In the genomic region with DNA sequence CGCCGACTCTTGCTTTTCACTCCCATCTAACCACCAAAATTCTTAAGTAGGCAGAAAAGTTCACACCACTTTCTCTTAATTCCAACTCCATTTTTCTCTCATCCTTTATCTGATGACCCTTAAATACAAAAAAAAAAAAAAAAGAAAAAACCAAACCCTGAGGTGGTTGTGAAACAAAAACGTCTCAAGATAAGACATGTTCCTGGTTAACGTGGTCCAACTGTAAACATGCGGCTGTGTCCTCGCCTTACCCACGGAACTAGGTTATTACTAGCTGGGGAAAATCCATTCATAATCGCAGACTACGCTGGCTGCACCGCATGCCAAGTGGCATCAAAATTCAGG, we compare ENCODE assay signal across 8 mouse cellular contexts. TPM values are rescaled to one million over a fixed set of nuclear protein-coding genes. Genes with fewer than 3 reads are reported as not detected.
DNase-seq lines count a peak whose midpoint lies in the region; ATAC-seq and TF ChIP-seq lines count a peak whose summit lies in the region.

No protein-coding gene starts in this region.

- TF ChIP-seq POLR2A in heart, adult 2 months (IDR thresholded peaks at IDR 0.05; ENCODE audit: insufficient read depth, low read depth, low read length): no peak
- no peak for TF ChIP-seq POLR2A in CH12.LX (IDR thresholded peaks at IDR 0.05; ENCODE audit: low read depth, low read length)

- peaks cover 5% of the 10 kb centered on the region for H3K36me3 ChIP-seq in heart, adult 2 months (ENCODE audit: control insufficient read depth, insufficient read depth, low read length)
- H3K36me3 ChIP-seq in CH12.LX (replicated peaks in 1 of 2; ENCODE audit: control insufficient read depth in 1 of 2, insufficient read depth in 1 of 2, low read length in 1 of 2): peaks cover 22 to 35% of the 10 kb centered on the region in 2 experiments
- peaks cover 26% of the 10 kb centered on the region for H3K36me3 ChIP-seq in forebrain, postnatal 0 days (ENCODE audit: insufficient read depth)
- H3K36me3 ChIP-seq in macrophage (ENCODE audit: inconsistent target): no peaks in the 10 kb centered on the region

- DNase-seq in heart, adult 2 months: no peak
- no peak for DNase-seq in heart, postnatal 10 days
- DNase-seq in CH12.LX (ENCODE audit: extremely low read depth) (no peak), MN1 (ENCODE audit: low spot score) (no peak)
- no peak for DNase-seq in forebrain, postnatal 0 days
- no peak for DNase-seq in frontal cortex, adult 2 months (ENCODE audit: extremely low spot score in 1 of 2, low spot score in 1 of 2)
- DNase-seq in thymus, postnatal 4 days: no peak

- peak overlapping the region; percentile 98 for H3K4me3 ChIP-seq in heart, adult 2 months
- H3K4me3 ChIP-seq in CH12.LX (replicated peaks in 1 of 3; ENCODE audit: low read depth in 2 of 3, low read length in 2 of 3, poor library complexity in 1 of 3) (peak overlapping the region; percentile 88 to 95 (median 91)), macrophage (ENCODE audit: inconsistent target) (peak overlapping the region; percentile 95)
- H3K4me3 ChIP-seq in forebrain, postnatal 0 days (ENCODE audit: low read depth, low read length): peak overlapping the region; percentile 86

- TF ChIP-seq EP300 in heart, adult 2 months (IDR thresholded peaks at IDR 0.05; ENCODE audit: insufficient read depth, low read depth, low read length): no peak
- no peak for TF ChIP-seq EP300 in CH12.LX (IDR thresholded peaks at IDR 0.05; ENCODE audit: low read length)

- H3K9me3 ChIP-seq in CH12.LX (replicated peaks; ENCODE audit: low read length): no peaks in the 10 kb centered on the region
- H3K9me3 ChIP-seq in forebrain, postnatal 0 days (ENCODE audit: low read length): no peaks in the 10 kb centered on the region

- TF ChIP-seq RAD21 in CH12.LX (IDR thresholded peaks at IDR 0.05; ENCODE audit: low read depth, low read length): no peak

- peaks cover 2% of the 10 kb centered on the region for H3K4me1 ChIP-seq in heart, adult 2 months (ENCODE audit: control insufficient read depth, insufficient read depth, low read length)
- H3K4me1 ChIP-seq in CH12.LX (ENCODE audit: control insufficient read depth in 1 of 2, insufficient read depth in 2 of 2): peaks cover 4 to 43% of the 10 kb centered on the region in 2 experiments; a peak in 3 of 4 replicates
- H3K4me1 ChIP-seq in forebrain, postnatal 0 days (ENCODE audit: insufficient read depth): peaks cover 12% of the 10 kb centered on the region

- 8% methylated on average over 10 of the region's 10 CpGs for WGBS in heart, adult 2 months
- 17% methylated on average over 10 of the region's 10 CpGs for WGBS in forebrain, postnatal 0 days
- WGBS in macrophage (ENCODE audit: missing documents): 12% methylated on average over 10 of the region's 10 CpGs

- peak overlapping the region; percentile 95 for H3K4me2 ChIP-seq in CH12.LX (ENCODE audit: insufficient read depth, low read depth, poor library complexity, severe bottlenecking)
- peak overlapping the region; percentile 73 for H3K4me2 ChIP-seq in forebrain, postnatal 0 days (ENCODE audit: low read depth)

- dilution Hi-C loops in CH12.LX (cut with MboI; ENCODE audit: extremely low pct_ligation_motif_present, extremely low pct_unique_long_range_greater_than_20kb, low sequenced_read_pairs): no loop called here

- H3K27ac ChIP-seq in heart, adult 2 months: peak overlapping the region; percentile 84
- H3K27ac ChIP-seq in CH12.LX (ENCODE audit: insufficient read depth, low read depth) (peak overlapping the region; percentile 78), macrophage (peak overlapping the region; percentile 78)
- H3K27ac ChIP-seq in forebrain, postnatal 0 days (ENCODE audit: low read depth, low read length): peak overlapping the region; percentile 95; the same call in 1 of the 2 replicates

- no peaks in the 10 kb centered on the region for H3K27me3 ChIP-seq in heart, adult 2 months (ENCODE audit: control insufficient read depth, insufficient read depth, low read length)
- H3K27me3 ChIP-seq in CH12.LX (replicated peaks): no peaks in the 10 kb centered on the region
- H3K27me3 ChIP-seq in forebrain, postnatal 0 days (ENCODE audit: insufficient read depth, low read length): no peaks in the 10 kb centered on the region

- in situ Hi-C loops in CH12.LX (cut with MboI; ENCODE audit: low pct_ligation_motif_present, low pct_unique_long_range_greater_than_20kb, low sequenced_read_pairs): no loop called here

- ATAC-seq in forebrain, postnatal 0 days: no peak

- peaks cover 3% of the 10 kb centered on the region; the same call in 1 of the 2 replicates for H3K79me2 ChIP-seq in heart, adult 2 months (replicated peaks; ENCODE audit: control insufficient read depth, insufficient read depth, low read length)
- H3K79me2 ChIP-seq in CH12.LX (replicated peaks; ENCODE audit: control insufficient read depth, extremely low read depth, insufficient read depth, poor library complexity, severe bottlenecking) (peaks cover 61% of the 10 kb centered on the region), macrophage (ENCODE audit: inconsistent target) (peaks cover 63% of the 10 kb centered on the region)

- no peak for TF ChIP-seq CTCF in heart, adult 2 months (IDR thresholded peaks at IDR 0.05)
- TF ChIP-seq CTCF in CH12.LX (conservative IDR thresholded peaks at IDR 0.05 in 1 of 2, IDR thresholded peaks at IDR 0.05 in 1 of 2; ENCODE audit: low read depth in 2 of 2, low read length in 2 of 2): no peak
- no peak for TF ChIP-seq CTCF in forebrain, postnatal 0 days (IDR thresholded peaks at IDR 0.05; ENCODE audit: low read depth)

- H3K9ac ChIP-seq in heart, adult 2 months (ENCODE audit: low read depth, low read length): peak overlapping the region; percentile 88
- peak overlapping the region; percentile 93 for H3K9ac ChIP-seq in CH12.LX (ENCODE audit: insufficient read depth, low read depth)
- peak overlapping the region; percentile 92 for H3K9ac ChIP-seq in forebrain, postnatal 0 days

- intact Hi-C loops in heart, adult 2 months (cut with DNase I): no loop called here
- intact Hi-C loops in heart, postnatal 10 days (cut with DNase I): loop anchor here (2.0 kb wide), 1 partner anchor 30 kb away; no protein-coding TSS in a partner anchor

TF ChIP-seq in CH12.LX, 34 proteins besides CTCF, POLR2A, EP300 and RAD21 (continues in another document):
- peak; percentile 60; the same call in 1 of the 2 replicates for TF ChIP-seq MAX (IDR thresholded peaks at IDR 0.05; ENCODE audit: low read length)
- no peak for TF ChIP-seq CHD2 (IDR thresholded peaks at IDR 0.05; ENCODE audit: low read length)
- TF ChIP-seq ZMIZ1 (IDR thresholded peaks at IDR 0.05; ENCODE audit: low read depth, low read length): no peak
- no peak for TF ChIP-seq RCOR1 (conservative IDR thresholded peaks at IDR 0.05; ENCODE audit: low read depth, low read length)
- TF ChIP-seq PAX5 (IDR thresholded peaks at IDR 0.05; ENCODE audit: low read length): no peak
- TF ChIP-seq POLR2AphosphoS2 (IDR thresholded peaks at IDR 0.05; ENCODE audit: low read depth, low read length): no peak
- peak; percentile 85; the same call in 1 of the 2 replicates for TF ChIP-seq CHD1 (IDR thresholded peaks at IDR 0.05; ENCODE audit: low read depth, low read length)
- no peak for TF ChIP-seq KAT2A (IDR thresholded peaks at IDR 0.05; ENCODE audit: insufficient replicate concordance, low read length)
- no peak for TF ChIP-seq BHLHE40 (IDR thresholded peaks at IDR 0.05; ENCODE audit: low read depth, low read length)
- no peak for TF ChIP-seq JUN (IDR thresholded peaks at IDR 0.05; ENCODE audit: insufficient read depth, low read depth, low read length)
- 0 out of 2 replicates have a peak, but pooled peaks have one; percentile 31 for TF ChIP-seq MYC (IDR thresholded peaks at IDR 0.05; ENCODE audit: low read depth, low read length)
- no peak; the same call in 1 of the 2 replicates for TF ChIP-seq MXI1 (IDR thresholded peaks at IDR 0.05; ENCODE audit: low read depth, low read length)
- no peak for TF ChIP-seq ZC3H11A (IDR thresholded peaks at IDR 0.05; ENCODE audit: low read depth, low read length)
- TF ChIP-seq ZNF384 (IDR thresholded peaks at IDR 0.05; ENCODE audit: low read depth, low read length): no peak
- no peak for TF ChIP-seq MEF2A (IDR thresholded peaks at IDR 0.05; ENCODE audit: borderline replicate concordance, low read depth, low read length)
- no peak for TF ChIP-seq MAZ (IDR thresholded peaks at IDR 0.05; ENCODE audit: low read depth, low read length)
- TF ChIP-seq UBTF (IDR thresholded peaks at IDR 0.05; ENCODE audit: low read depth, low read length): no peak

RNA-seq across cellular contexts. Expression of a gene that starts 8.3 kb away (rescaled TPM):
- 100 to 1,000 TPM; 111 to 114 TPM for total RNA-seq in heart, adult 2 months (2021)
- 45.4 and 90.6 TPM in 2 replicates for polyA plus RNA-seq in heart, adult 2 months (2012; rRNA removed)
- 100 to 1,000 TPM; 150 to 156 TPM for total RNA-seq in heart, postnatal 10 days (2021)
- total RNA-seq in CH12.LX (2012; rRNA removed): 183 and 217 TPM in 2 replicates
- total RNA-seq in CH12.LX (2014; rRNA removed): 211 and 225 TPM in 2 replicates
- polyA plus RNA-seq in CH12.LX (2012; ENCODE audit: insufficient read length, low read depth): 710 and 994 TPM in 2 replicates
- total RNA-seq in forebrain, postnatal 0 days (2014; rRNA removed): 89.2 and 106 TPM in 2 replicates
- polyA plus RNA-seq in forebrain, postnatal 0 days (2015; fragmentation: Nextera tagmentation; extraction: Ambion mirVana): 144 and 146 TPM in 2 replicates
- total RNA-seq in macrophage (2018; cell fraction: chromatin; rRNA removed): 100 to 1,000 TPM in 4 of 26 experiments, 10 to 100 TPM in 22; 33.0 to 111 (median 80.5) TPM
- 100 to 1,000 TPM; 113 to 164 (median 130) TPM for total RNA-seq in macrophage (2018; cell fraction: cytosol; rRNA removed)
- 100 to 1,000 TPM in 5 of 26 experiments, 10 to 100 TPM in 21; 43.4 to 154 (median 69.8) TPM for total RNA-seq in macrophage (2018; cell fraction: nucleus; rRNA removed)
- 144 to 314 TPM (median 269 TPM) in 3 replicates for polyA plus RNA-seq in macrophage (2018)
- 140 and 148 TPM in 2 replicates for polyA plus RNA-seq in frontal cortex, adult 2 months (2012; rRNA removed)

RNA-seq across cellular contexts. Expression of a gene that starts 57.2 kb away (rescaled TPM):
- not detected for total RNA-seq in heart, adult 2 months (2021)
- polyA plus RNA-seq in heart, adult 2 months (2012; rRNA removed): not detected in 2 replicates
- not detected for total RNA-seq in heart, postnatal 10 days (2021)
- total RNA-seq in CH12.LX (2012; rRNA removed): 17.8 and 28.2 TPM in 2 replicates
- 4.6 and 4.9 TPM in 2 replicates for total RNA-seq in CH12.LX (2014; rRNA removed)
- 2.7 and 2.9 TPM in 2 replicates for polyA plus RNA-seq in CH12.LX (2012; ENCODE audit: insufficient read length, low read depth)
- total RNA-seq in forebrain, postnatal 0 days (2014; rRNA removed): 0.08 and 0.14 TPM in 2 replicates
- 0.05 and 0.08 TPM in 2 replicates for polyA plus RNA-seq in forebrain, postnatal 0 days (2015; fragmentation: Nextera tagmentation; extraction: Ambion mirVana)
- total RNA-seq in macrophage (2018; cell fraction: chromatin; rRNA removed): under 1 TPM in 4 of 26 experiments, not detected in 22; 0.21 to 0.45 (median 0.27) TPM
- total RNA-seq in macrophage (2018; cell fraction: cytosol; rRNA removed): under 1 TPM in 13 of 26 experiments, not detected in 13; 0.03 to 0.13 (median 0.06) TPM
- under 1 TPM in 14 of 26 experiments, not detected in 12; 0.17 to 0.84 (median 0.29) TPM for total RNA-seq in macrophage (2018; cell fraction: nucleus; rRNA removed)
- 0.08 TPM in 1 of 3 replicates, not detected in the others for polyA plus RNA-seq in macrophage (2018)
- 0.04 TPM in 2 replicates for polyA plus RNA-seq in frontal cortex, adult 2 months (2012; rRNA removed)
